Mouse (Mus musculus) embryo, embryonic 11.5 days (tissue): ENCODE data around the gene Mrpl38.
"Not testable (repeated sequence)": the region's sequence is repeated elsewhere in the genome, so short reads cannot be mapped to it uniquely, and the experiment has no call there.

Experiments
- DNase-seq: peaks from one replicate; pipeline ENCODE4 v3.0.0-alpha.2; 2012; ENCODE audit warnings: low read depth, low spot score

Mrpl38 gene

DNA sequence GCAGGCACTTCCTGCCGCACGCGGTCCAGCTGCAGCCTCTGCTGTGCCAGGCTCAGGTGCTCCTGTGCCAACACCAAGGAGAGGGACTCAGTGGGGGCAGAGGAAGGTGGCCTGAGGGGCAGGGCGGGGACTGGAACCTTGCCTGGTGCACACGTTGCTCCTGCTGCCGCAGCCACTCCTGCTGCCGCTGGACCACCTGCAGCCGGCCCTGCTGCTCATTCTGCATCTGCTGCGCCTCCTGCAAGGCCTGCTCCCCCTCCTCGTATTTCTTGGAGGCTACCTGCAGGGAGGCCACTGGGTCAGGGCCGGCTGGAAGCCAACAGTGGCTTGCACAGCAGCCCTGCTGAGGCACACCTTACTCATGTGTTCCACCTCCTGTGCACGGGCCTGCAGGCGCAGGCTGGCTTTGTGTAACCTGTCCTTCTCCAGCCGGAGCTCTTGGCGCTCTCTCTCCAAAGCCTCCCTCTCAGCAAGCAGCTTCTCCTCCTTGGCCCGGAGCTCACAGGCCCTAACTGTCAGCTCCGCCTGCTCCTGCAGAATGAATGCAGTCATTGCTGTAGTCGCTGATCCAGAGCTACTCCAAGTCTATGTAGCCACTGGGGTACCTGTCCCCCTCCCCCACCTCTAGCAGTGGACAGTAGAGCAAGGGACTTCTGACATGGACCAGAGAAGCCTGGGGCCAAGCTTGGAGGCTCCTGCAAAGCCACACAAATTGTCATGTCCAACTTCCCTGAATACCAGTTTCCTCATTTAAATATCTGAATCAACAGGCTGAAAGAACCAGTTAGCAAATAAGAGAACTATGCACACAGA is 7.0 kb upstream of the Mrpl38 start:
- DNase-seq: no peak

DNA sequence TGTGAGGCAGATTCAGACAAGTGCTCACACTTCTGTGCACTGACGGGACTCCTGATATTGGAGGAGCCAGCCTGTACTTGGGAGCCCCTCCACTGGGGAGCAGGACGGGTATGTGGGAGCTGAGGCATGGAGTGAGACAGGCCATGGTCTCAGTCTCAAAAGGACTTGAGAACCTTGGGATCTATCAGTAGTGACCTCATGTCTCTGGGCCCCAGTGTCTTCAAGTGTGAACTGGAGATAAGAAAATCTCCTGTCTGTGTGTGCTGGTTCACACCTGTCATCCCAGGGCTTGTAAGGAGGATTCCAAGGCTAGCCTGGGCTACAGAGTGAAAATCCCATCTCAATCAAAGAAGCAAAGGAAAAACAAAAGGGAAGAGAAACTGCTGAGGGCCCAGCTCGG is 4.8 kb upstream of the Mrpl38 start:
- DNase-seq: no peak

DNA sequence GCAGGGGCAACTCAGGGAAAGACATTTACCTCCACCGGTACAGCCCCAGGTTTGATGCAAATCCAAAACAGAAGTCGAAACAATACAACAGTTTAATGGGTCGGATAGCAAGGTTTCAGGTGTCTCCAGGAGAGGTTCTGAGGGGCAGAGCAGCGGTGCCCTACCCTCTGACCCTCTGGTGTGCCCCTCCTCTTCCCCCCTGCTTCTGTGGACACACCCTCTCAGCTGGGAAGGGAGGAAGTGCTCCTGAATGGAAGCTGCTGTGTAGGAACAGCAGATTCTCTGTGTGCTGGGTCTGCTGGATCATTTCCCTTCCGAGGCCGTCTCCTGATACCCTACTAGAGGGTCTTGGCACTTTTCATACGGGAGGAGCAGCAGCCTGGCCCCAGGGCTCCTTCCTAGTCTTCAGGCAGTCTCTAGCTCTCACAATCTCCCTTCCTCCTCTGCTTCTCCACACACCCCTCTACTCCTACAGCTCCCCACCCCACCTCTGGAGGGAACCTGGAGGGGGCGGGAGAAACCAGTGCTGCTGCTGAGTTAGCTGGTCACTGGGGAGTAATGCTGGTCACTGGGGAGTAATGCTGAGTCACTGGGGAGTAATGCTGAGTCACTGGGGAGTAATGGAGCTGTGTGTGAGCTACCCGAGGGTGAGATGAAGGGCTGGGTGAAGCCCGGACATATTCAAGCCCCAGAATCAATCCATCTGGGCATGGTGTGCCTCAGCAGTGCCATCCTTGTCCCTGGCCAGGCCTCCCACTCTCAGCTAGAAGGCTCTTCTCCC is 3.7 kb upstream of the Mrpl38 start:
- DNase-seq: no peak

DNA sequence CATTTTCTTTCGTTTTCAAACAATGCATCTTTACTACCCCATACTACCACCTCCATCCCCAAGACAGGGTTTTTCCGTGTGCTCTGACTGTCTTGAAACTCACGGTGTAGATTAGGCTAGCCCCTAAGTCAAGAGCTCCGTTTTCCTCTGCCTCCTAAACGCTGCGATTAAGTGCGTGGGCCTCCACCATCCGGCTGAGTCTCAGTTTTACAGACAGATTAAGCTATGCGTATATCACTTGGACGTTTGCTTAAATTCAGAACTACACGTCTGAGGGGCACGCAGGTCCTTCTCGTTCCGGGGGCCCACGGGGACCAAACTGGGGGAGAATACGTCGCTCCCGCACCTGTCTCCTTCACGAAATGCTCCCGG is 586 bp downstream of the Mrpl38 start:
- DNase-seq: no peak

DNA sequence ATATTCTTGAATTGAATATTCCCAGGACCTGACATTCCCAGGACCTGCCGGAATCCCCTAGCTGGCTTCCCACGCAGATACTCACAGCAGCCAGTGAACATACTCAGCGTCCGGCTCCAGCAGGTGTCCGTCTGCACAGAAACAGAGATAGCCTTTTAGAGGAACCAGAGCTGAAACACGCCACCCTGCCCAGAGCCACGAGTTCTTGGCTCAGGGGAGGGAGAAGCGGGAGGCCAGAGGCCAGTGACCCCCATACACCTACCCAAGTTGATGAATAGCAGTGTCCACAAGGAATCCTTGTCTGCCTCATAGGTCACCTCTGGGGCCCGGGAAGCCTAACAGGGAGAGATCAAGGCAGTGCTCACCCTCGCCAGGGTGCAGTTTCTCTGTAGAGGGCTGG is 4.5 kb downstream of the Mrpl38 start:
- DNase-seq: no peak

DNA sequence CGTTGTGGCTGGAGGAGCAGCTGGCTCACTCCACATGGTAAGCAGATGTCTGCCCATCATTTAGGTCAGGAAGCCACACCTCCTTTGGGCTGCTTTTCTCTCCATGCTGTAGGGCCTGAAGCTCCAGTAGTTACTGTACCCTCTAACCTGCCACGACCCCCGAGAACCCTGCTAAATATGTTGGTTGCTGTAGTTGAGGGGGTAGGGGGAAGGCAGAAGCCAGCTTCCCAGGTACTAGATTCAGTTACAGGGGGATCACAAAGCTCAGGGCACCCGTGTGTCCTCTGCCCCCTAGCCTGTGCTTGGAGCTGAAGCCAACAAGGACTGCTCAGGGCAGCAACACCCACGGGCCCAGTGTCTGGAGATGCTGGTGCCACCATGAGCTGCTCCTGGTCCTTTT is 5.2 kb downstream of the Mrpl38 start:
- no peak for DNase-seq

DNA sequence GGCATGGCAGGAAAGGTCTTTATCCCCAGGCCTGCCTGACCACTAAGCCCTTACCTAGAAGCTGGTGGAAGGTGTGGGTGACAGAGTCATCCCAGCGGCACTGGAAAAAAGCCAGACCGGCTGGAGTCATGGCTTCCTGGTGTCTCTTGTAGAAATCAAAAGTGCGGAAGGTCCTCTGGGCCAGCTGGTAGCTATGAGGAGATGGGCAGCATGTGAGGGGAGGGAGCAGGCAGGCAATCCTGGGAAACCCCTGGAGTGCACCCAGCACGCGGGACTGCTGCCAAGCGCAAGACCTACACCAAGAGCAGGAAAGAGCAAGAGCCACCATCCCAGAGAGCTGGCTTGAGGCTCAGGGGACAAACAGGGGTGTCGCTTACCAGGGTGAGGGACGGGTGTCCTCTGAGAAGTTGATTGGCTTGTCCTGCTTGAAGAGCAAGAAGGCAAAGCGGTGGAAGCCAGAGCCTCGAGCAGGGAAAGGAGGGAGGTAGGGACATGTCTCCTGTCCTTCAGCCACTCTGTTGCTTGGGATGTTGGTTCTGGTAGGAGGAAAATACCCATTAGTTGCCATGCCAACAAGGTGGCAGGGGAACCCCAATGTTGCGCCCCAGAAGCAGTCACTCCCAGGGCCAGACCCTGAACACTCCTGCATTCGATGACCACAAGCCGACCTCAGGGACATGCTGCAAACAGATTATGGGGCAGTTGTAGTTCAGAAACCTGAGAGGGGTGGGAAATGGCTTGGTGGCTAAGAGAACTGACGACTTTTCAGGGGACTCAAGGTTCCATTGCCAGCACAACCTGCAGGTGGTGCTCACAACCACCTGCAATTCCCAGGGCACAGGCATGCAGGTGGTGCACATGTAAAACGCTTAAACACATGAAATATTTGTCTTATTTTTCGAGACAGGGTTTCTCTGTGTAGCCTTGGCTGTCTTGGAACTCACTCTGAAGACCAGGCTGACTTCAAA is 6.0 kb downstream of the Mrpl38 start:
- DNase-seq: no peak

DNA sequence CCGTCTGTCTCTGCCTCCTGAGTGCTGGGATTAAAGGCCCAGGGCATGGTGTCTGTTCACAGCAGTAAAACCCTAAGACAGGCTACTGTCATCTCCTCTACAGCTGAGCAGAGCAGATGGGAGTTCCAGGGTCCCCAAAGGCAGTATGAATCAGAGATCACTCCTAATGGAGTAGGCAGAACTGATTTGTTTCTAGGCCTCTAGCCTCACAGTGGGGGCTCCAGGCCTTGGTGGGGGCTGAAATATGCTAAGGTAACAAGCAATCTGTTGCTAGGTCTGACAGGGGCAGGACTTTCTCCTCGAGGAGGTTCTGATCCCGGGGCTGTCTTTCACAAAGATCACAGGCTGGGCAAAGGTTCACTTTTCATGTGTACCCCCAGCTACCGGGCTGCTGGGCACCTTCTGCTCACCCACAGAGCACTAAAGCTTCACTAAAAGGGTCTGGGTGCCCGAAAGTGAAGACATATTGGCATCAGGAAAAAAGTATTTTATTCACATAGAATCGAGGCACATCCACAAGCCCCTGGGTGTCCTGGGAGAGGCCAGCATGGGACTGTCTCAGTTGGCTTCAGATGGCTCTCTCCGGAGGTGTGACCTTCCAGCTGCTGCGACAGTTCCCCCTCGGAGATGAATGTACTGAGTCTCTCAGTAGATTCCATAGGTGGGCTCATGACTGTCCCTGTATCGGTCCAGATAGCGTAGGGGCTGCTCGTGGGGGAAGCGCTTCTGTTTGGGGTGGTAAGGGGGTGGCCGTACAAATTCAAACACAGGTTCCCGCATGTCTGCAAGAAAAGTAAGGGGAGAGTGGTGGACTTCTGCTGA is 7.1 kb downstream of the Mrpl38 start:
- no peak for DNase-seq

DNA sequence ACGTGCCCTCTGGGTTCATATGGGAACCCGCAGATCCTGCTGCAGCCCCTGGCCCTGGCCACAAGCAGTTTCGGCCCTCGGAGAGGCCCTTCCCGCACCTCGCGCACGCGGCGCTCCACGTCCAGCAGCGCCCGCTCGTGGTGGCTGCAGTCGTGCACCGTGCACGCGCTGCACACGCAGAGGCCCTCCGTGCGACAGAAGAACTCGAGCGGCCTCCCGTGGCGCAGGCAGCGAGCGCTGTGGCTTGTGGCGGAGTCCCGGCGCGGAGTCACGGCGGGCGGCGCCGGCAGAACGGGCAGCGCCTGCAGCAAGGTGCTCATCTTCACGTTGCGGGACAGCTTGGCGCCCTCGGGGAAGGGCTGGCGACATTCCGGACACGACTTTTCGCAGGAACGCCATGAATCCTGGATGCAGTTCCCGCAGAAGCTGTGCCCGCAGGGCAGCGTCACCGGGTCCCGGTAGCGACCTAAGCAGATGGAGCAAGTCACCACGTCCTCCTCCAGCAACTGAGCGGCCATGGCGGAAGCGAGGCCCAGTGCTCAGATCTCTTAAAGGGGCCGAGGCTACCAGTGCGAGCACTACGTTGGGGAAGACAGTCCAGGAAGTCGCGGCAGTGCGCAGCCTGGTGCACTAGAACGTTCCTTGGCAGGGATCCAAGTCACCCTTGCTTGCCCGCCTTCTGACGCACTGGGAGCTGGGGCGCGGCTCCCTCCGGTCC is 8.0 kb downstream of the Mrpl38 start, which contains the start of gene Trim65:
Trim65 (minus strand) TSS at position 641 of the 718 bp plus-strand sequence.
- DNase-seq: peak; percentile 71

DNA sequence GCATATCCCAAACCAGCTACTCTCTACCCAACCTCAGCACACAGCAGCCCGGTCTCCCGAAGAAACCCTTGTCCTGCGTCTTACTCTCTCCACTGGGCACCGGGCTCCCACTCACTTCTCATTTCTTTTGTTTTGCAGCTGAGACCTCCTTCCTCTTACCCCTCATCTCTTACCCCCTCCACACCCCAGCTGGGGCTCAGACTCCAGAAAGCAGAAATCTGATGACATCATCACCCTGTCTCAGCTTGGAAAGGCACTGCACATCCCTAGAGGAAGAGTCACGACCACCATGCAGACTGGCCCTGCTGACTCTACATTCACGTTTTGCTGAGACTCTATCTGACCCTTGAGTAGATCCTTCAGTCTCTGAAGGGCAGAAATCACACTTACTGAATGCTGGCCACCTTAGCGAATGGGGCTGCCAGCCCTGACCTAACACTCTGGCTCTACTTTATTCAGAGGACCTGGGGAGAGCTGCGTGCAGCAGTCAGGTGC is 8.6 kb downstream of the Mrpl38 start:
- no peak for DNase-seq

DNA sequence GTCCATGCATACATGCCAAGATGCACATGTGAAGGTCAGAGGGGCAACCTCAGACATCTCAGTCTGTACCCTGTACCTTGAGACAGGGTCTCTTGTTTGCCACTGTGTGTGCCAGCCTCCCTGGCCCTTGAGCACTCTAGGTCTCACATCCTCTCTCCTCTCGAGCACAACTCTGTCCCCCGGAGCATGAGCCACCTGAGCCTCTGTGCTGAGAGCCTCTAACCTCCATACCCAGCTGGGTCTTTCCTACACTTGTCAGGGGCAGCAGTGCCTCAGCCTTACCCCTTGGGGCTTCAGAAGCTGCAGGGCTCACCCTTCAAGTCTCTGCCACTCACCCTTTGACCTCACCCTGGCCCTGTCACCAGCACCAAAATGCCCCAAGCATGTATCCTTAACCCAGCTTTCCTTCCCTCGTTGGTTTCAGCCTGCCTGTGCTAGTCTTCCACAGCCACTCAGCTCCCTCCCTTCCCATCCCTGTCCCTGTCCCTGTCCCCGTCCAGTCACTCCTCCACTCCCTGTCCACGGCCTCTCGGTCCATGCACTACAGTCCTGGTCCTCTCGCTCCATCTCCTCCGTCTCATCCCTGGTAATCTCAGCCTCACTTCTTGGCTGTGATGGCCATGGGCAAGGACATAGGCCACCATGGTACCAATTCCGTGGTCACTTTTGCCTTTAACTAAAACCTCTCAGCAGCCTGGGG is 9.4 kb downstream of the Mrpl38 start:
- DNase-seq: no peak

DNA sequence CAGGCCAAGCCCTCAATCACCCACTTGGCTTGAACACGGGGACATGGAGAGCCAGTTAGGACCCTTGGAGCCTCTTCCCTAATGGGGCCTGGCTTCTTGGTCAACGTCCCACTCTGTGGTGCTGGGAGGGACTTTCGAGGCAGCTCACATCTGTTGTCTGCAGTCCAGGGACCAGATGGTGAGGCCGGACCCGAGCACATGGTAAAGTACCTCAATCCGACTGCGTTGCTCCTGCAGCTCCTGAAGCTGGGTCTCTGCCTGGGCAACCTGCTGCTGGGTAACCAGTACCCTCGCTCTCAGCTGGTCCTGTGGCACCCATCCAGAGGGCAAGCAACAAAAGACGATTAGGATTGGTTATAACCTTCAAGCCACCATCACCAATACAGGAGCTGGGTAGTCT is 10.7 kb downstream of the Mrpl38 start:
- DNase-seq: no peak

DNA sequence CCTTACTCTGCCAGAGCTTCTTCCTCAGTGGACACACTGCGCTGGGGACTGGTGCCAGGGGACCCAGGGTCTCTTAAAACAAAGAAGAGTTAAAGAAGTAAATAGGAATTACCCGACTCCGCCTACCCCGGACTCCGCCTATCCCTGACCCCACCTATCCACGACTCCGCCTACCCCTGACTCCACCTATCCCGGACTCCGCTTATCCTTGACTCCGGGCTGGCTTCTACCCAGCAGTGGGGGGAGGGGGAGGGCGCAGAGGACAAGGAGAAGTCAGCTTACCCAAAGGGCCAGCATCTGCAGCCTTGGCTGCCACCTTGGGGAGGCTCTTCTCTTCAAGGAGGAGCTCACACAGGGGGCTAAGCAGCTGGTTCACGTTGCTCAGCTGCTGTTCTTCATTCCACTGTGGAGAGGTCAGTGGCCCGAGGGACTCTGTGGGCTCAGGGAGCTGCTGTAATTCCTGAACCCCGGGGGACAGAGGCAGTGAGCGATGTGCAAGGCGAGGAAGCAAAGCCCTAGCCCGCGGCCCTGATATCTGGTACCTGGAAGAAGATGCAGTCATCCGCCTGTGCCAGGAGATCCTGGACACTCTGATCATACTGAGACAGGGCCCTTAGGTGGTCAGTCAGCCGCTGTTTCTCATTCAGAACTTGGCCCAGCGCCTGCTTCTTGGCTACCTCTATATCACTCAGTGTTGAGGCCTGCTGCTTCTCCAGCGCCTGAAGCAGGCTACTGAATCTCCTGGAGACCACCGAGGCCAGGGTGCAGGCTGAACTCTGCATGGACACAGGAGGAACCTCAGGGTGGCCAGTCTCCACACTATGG is 11.3 kb downstream of the Mrpl38 start, which contains the start of gene Trim47:
Trim47 (minus strand) TSS at position 55 of the 825 bp plus-strand sequence.
- DNase-seq: peak; percentile 70

DNA sequence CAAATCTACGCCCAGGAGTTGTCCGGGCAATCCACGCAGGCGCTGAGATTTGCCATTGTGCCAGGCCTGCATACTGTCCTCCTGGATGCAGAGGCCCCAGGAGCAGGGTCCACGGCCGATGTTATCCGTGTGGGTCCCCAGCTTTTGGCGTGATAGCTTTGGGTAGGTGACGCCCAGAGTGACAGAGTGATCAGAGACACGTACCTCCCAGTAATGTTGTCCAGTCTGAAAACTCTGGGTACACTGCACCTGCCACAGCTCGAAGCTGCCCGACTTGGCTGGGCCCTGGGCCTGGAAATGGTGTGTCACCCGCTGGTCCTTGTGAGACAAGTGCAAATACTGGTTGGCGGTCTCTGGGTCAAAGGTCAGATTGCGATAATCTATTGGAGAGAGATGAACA is 12.4 kb downstream of the Mrpl38 start:
- no peak for DNase-seq

DNA sequence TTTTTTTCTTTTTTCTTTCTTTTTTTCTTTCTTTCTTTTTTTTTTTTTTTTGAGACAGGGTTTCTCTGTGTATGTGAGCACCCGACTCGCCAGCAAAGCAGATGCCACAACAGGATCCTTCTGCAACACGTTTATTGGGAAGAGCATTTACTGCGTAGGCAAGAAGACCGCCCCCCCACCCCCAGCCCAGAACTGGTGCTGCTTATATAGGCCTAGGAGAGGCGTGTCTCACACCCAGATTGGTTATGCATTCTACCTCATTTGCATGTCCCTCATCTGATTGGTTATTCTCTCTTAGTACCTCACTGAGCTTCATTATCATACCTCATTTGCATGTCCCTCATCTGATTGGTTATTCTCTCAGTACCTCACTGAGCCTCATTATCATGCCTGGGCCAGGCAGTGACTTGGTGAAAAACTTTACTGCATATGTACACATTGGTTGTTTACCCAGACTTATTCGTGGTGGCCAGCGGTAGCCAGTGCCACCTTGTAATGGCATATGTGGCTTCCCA is 16.9 kb downstream of the Mrpl38 start:
- not testable (repeated sequence) for DNase-seq

DNA sequence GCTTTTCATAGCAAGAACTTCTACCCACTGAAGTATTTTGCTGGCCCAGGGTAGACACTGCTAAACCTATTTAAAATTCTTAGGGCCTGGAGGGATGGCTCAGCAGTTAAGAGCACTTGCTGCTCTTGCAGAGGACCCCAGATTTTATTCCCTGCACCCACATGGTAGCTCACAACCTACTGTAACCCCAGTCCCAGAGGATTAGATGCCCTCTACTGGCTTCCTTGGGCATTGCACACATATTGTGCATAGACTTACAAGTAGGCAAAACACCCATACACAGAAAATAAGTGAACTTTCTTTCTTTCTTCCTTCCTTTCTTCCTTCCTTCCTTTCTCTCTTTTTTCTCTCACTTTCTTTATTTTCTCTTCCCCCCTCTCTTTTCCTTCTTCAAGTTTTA is 20.8 kb downstream of the Mrpl38 start:
- DNase-seq: no peak

DNA sequence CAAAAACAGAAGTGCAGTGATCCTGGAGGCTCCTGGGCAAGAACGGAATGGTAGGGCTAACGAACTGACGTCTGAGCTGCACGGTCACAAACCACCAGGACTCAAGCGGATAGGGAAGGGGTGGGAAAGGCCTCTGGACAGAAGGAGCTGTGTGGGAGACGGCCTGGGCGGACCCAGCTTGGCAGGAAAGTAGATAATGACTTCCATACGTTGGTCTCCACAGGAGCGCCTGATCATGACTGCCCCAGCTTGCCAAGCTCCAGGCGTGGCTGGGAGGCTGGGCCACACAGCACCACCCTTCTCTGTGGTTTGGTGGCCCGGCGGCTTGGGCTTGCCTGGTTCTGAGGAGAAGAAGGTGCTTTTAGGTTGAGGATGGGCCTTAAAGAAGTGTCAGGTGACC is 21.4 kb downstream of the Mrpl38 start:
- DNase-seq: no peak

DNA sequence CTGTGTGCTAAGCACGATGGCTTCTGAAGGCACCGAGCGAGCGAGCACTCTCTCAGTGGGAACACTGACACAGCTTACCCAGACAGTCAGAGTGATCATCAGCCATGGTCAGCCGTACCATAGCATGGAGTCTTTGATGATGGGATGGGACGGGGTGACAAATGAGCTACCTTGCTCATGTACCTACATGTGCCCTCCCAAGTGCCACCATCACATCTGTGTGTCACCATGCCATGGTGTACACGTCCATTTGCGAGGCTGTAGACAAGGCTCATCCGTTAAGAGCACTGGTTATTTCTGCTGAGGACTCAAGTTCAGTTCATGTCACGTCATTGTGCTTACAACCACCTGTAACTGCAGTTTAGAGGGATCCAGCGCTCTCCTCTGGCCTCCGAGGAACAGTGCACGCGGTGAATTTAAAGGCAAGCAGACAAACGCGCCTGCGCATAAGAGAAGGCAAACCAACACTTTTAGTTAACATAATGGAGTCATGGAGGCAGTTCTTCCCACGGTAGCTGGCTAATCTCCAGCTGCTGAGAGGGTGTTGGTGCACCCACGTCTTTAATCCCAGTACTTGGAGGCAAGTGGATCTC is 27.0 kb downstream of the Mrpl38 start:
- DNase-seq: no peak
